Mouse (Mus musculus): ENCODE results near the gene Galns.
"Not testable (repeated sequence)": the region's sequence is repeated elsewhere in the genome, so short reads cannot be mapped to it uniquely, and the experiment has no call there.

Galns gene

DNA sequence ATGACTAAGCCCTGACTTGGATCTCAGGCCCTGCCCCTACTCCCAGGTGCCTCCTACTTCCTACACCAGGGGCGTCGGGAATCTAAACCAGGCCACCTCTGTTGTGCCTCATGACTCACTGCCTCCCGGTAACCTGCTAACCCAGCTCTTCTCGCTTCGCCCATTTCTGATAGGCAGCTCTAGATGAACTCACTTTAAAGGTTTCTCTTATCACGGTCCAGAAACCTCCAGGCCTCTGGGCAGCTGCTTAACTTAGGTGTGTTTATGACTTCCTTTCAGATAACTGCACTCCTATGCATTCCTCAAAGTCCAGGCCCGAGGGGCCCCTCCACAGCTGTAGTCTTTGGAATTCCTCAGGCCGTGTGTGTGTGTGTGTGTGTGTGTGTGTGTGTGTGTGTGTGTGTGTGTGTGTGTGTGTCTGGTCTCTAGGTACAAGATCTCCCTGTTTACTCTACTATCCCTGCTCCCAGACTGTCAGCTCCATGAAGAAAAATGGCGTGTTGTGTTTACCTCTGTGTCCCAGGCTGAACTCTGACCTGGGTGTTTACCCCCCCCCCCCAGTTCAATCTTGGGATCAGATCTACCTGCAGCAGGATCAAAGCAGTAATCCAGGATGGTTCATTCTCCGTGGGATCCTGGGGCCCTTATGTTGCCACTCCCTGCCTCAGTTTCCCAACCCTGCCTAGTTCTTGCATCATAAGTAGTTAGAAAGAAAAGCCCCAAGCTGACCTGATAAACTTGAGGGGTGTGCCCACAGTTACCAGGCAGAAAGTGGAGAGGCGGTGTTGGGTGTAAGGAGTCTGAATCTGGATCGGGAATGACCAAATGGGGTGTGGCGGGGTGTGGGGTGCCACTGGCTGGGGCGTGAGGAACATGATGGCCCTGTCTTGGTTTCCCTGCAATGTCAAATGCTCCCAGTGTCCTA is 24.9 kb upstream of the Galns start:
- peak; percentile 29 for DNase-seq (ENCODE audit: low read depth, low spot score)

DNA sequence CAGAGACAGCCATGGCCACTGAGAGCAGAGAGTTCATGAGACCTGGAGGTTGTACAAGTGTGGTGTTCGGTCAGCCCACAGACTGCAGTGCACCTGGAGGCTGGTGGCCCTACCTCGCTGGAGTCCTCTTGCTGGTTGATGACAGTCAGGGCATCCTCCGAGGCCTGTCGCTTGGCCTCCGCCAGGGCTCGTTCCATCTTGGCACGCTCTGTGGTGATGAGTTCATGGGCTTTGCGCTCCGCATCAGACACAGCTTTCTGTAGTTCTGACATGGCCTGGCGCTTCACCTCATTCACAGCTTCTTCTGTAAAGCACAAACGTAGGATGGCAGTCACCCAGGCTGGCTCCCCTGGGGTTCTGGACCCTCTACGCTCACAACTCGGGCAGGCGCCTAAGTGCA is 21.9 kb upstream of the Galns start:
- DNase-seq (ENCODE audit: low read depth, low spot score): peak; percentile 66

DNA sequence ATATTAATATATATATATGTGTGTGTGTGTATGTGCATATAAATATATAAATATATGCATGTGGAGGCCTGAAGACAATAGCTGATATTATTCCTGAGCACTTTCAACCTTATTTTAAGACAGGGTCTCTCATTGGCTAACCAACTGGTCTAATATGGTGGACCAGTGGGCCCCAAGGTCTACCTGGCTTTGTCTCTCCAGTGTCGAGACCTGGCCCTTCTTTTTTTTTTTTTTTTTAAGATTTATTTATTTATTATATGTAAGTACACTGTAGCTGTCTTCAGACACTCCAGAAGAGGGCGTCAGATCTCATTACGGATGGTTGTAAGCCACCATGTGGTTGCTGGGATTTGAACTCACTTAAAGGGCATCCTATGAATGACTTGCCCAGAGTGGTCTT is 20.9 kb upstream of the Galns start:
- DNase-seq (ENCODE audit: low read depth, low spot score): not testable (repeated sequence)

DNA sequence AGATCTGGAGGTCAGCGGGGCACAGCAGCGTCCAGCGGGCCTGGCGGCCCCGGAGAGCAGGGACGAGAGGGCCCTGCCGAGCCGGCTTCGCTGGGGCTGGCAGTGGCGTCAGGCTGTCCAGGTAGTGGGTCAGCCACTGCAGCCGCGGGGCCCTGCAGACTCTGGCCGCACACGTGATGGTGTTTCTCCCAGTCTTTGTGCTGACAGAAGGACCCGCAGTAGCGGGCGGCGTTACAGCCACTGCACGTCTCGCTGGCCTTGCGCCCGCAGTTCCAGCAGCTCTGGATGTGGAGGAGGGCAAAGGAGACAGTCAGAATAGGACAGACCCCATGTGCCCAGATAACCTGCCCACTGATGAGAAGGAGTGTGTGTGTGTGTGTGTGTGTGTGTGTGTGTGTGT is 19.4 kb upstream of the Galns start:
- DNase-seq (ENCODE audit: low read depth, low spot score): no peak

DNA sequence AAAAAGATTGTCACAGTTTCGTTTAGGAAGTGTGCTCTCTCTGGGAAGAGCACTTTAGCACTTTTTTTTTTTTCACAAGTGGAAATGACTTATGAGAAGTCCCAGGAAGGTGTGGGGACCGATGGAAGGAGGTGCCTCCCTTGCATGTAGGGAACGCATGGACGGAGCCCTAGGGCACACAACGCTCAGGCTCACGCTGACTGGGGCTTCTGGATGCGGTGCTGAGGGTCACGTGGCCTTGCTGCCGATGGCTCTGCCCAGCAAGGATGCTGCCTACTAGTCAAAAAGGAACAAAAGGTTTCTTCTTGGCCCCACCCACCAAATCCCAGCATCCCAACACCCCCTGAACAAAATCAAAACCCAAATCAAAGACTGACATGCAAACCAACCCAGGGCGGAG is 18.1 kb upstream of the Galns start:
- no peak for DNase-seq (ENCODE audit: low read depth, low spot score)

DNA sequence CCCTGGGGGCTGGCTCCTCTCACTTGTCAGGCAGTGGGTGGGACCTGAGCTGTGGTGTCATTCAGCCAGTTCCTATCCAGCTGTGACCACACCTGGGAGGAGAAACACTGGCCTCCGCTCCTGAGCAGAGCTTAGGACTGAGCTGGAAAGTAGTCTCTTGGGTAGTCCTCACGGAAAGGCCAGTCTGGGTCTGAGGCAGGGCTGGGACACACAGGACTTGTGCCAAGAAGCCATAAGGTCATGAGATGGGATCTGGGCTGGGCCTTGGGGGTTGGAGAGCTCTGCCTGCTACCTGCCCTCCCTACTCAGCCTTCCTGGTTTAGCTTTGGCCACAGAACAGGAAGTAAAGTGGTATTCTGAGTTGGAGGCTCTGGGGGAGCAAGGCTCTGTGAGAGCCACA is 15.6 kb upstream of the Galns start:
- DNase-seq (ENCODE audit: low read depth, low spot score): peak; percentile 58

DNA sequence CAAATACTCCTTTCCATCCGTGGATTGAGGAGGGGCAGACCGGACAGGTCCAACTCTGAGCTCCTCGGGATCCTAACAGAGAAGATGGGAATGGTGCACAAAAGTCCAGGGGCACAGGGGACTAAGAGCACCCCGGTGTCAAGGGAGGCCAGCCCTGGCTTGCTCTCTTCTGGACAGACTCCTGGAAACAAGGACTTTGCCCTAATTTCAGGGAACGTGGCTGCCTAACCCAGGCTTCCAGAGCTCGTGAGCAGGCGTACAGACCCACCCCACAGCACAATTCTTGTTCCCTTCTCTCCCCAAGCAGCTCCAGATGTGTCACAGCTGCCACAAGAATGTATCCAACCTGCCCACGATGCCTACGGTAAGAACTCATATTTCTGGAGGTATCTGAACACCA is 14.5 kb upstream of the Galns start:
- no peak for DNase-seq (ENCODE audit: low read depth, low spot score)

DNA sequence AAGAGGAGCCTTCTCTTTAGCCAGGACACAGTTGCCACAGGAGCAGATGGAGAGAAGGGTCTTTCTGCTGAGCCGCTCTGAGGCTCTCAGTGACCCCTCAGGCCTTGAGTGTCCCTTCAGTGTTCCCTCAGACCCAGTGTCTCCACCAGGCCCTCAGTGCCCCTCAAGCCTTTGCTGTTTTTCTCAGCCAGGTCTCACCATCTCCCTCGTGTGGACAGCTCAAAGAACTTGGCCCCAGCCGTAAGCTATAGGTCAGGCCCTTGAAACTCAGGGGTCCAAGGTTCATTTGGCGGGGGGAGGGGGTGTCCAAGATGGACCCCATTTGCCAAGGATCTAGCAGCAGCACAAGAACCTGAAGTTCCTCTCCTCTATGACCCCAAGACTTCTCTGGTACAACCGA is 13.4 kb upstream of the Galns start:
- DNase-seq (ENCODE audit: low read depth, low spot score): no peak

DNA sequence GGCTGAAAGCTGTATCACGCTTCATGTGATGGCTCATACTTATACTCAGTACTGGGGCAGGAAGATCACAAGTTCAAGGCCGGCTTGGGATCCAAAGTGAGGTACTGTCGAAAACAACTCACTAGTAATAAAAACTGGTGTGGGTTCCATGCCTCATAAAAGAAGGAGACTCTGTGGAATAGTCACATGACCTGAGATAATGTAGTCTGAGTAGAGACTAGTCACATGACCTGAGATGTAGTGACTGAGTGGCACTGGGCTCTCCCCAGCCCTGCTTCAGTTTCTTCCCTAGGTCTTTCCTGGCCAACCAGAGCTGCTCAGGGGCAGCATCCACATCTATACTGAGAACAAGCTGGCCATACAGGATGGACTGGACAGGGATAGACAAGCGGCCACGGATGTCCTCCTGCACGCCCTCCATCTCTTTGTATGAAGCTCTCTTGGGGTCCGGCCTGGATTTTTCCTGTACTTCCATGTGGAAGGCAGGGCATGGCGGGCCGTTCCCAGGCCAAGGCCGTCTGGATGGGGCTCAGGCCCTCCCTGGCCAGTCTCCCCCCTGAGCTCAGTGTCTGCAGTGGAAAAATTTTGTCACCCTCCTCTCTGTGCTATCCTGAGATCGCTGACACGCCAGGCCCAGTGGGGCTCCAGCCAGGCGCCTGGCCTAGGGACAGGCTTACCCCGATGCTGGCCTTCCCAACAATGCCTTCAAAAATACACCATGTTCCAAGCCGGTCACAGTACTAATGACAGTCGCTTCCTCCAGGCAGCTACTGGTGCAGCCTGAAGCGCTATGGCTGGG is 12.8 kb upstream of the Galns start:
- DNase-seq (ENCODE audit: low read depth, low spot score): no peak

DNA sequence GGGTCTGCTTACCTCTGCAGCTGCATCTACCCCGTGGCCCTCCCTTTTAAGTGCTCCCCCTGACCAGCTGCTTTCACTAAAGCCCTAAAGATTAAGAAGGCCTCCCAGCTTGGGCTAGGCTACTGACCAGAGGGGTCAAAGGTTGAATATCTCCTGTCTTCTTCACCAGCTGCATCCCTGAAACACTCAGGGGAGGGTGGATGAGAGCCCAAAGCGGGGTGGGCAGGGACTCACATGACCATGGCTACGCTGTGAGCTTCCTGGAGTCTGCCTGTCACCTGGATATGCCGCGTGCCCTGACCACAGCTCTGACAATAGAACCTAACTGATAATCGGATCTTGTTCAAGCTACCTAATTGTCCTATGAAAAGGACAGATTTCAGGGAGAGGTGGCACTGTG is 11.5 kb upstream of the Galns start, which contains the start of gene Pabpn1l:
TSS of gene Pabpn1l (minus strand) at position 13 of the 400 bp plus-strand sequence.
- DNase-seq (ENCODE audit: low read depth, low spot score): no peak

DNA sequence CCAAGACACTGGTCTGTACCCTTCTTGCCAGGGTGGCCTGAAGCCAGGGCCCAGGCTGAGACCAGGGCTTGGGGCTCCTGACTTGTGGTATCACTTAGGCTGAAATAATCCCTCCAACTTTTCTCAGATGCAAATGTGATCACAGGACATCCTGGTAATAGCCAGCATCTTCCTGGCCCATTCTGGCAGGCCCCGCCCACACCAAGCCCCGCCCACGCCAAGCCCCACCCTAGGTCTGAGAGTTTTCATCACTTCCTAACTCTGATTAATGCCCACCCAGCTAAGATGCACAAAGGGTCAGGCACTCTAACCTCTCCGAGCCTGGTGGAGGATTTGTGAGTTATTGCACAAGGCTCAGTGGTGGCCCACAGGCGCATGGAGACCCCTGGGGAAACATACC is 9.2 kb upstream of the Galns start:
- no peak for DNase-seq (ENCODE audit: low read depth, low spot score)

DNA sequence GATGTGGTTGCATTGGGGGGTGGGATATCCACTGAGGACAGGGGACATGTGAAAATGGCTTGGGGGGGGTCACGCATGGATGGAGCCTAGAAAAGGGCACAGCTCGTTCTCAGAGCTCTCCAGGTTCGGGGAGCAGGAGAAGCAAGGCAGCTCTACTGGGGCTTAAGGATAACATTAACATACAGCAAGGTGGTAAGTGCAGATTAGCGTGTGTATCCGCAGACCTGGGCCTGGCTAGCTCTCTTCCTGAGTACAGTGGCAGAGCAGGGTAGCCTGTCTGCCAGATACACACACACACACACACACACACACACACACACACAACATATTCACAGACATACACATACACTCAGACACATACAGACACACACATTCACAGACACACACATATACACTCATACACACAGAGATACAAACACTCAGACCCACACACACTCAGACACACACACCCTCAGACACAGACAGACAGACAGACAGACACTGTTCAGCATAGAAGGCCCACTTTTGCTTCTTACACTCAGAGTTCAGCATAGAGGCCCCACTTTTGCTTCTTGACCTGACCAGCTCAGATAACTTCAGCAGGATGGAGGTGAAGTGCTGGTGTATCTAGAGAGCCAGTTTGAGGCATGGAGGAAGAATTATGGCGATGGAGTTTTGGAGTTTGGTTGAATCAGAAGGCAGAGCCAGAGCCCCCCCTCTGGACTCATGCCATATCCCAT is 7.6 kb upstream of the Galns start:
- no peak for DNase-seq (ENCODE audit: low read depth, low spot score)

DNA sequence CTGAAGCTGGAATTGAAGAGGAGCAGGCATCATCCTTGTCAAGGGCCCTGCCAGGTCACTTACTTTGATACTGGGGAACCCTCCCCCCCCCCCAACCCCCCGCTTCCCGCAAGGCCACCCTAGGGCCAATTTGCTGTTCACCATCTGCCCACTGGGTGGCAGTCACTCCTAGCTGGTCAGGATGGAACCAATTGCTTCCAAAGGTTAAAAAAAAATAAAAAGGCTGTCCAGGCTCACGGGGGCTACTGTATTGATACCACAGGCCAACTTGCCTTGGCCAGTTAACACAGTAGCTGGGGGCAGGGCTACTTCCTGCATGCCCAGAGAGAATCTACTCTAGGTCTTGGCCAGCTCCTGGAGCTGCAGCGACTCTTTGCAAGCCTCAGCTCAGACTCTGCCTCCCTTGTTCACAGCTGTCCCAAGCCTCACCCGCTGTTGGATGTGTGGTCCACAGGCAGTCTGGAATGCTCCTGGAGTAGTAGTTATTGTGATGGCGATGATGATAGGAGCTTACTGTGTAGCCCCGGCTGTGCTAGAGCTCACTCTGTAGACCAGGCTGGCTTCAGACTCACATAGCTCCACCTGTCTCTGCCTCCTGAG is 6.8 kb upstream of the Galns start:
- peak; percentile 91 for DNase-seq (ENCODE audit: low read depth, low spot score)

DNA sequence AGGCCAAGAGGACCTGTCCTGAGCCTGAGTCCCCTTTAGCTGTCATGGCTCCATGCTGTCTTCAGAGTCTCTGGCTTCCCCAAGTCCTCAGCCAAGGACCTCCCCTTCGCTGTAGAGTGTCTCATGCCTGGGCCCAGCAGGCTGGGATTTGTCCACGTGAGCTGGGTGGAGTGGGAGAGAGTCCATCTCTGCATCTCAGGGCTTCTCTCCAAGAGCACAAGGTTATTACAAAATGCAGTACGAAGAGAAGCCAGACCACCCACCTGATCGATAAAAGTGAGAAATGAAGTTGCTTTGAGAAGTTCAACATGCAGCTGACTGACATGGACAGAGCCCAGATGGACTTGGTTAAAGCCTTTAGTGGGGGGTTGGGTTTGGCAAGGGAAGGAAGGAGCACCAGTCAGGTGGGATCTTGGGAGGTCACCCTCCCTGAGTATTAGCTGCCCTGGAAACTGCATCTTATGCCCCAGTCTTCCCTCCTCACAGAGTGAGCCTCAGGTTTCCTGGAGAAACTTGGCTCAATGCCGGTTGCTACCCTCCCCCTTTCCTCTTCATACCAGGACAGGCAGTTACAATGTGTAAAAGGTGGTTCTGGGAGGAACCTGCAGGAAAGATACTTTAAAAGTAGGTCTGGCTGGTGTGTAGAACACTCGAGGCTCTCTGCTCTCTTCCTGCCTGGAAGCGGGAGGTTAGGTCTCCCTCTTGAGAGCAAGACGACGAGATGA is 5.1 kb upstream of the Galns start:
- no peak for DNase-seq (ENCODE audit: low read depth, low spot score)

DNA sequence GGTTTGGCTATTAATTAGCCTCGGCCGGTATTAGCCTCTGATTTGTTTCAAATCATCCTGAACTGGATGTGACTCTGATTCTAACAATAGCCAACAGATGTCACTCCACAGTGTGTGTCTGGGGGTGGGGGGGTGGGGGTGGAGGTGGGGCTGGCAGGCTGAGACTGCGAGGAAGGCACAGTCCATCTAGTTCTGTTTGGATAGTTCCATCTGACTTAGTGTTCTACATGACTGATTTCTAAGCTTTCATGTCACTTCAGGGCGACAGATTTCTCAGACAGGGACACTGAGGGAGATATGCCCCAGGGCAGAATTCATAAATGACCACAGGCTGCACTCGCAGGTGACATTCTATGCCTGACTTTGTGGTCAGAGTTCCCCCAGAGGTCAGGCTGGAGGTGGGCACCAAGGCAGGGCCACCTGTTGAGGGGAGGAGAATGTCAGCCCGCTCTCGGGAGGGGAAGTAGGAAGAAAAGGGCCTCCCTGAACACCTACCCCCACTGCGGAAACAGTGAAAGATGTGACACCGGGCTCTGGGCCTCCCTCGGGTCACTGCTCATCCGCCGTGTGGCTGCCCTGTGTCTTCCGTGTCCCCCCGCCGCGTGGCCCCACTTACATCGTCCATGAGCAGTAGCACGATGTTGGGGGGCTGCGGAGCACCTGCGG is 518 bp downstream of the Galns start:
- peak; percentile 37 for DNase-seq (ENCODE audit: low read depth, low spot score)

DNA sequence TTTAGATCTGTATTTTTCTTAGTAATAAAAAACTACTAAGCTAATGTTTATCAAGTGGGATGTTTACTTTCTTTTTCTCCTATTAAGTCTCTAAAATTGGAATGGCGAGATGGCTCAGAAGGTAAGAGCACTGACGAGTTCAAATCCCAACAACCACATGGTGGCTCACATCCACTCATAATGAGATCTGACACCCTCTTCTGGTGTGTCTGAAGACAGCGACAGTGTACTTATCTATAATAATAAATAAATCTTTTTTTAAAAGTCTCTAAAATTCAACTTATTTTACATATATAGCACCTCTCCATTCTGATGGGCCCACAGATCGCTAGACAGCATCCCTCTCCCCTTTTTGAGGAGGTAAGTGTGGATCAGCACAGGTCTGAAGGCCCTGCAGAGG is 1.1 kb downstream of the Galns start:
- no peak for DNase-seq (ENCODE audit: low read depth, low spot score)

DNA sequence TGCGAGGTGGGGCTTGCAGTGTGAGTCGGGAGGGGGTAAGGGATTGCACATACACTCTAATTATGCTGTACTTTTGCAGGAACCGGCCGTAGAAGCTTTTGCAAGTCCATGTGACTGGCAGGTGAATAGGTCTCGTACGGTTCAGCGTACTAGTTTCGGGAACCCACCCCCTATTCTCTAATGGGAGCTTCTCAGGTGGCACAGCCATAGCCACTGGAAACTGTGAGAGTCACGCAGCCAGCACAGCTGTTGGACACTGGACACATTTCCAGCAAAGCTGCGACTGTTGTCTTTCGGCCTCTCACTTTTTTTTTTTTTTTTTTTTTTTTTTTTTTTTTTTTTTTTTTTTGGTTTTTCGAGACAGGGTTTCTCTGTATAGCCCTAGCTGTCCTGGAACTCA is 4.5 kb downstream of the Galns start:
- DNase-seq (ENCODE audit: low read depth, low spot score): no peak

DNA sequence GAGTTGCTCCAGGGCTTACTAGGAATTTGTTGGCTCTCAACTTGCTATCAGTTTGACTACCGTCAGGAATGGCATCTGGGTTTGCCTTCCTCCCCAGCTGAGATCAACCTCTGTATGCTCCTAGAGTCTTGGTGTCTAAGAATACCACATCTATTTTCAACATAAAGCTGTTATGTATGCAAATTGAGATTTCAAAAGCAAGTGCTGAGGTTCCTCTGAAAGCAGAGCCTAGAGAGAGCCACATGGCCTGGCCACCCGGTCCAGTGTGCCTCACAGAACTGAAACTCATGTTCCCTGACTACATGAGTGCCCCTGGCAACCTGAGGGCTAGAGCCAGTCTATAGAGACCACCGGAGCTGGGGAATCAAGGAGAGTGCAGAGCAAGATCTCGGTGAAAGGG is 5.9 kb downstream of the Galns start:
- no peak for DNase-seq (ENCODE audit: low read depth, low spot score)

DNA sequence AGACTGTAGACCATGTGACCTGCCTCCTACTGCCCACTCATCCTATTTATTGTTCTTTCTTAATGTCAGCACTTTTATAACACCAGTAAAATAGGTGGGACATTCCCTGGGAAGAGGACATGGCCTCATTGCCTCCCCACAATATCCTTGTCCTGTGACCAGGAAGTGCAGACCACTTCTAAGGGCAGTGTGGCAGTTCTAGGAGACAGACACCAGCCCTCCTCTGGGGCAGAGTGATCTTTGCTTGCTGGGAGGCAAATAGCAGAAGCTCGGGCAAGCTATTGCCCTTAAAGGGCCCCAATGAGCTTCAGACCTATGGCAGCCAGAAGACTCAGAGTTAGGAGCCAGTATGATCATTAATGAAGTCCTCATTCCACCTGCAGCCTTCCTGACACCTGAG is 6.6 kb downstream of the Galns start:
- DNase-seq (ENCODE audit: low read depth, low spot score): no peak

DNA sequence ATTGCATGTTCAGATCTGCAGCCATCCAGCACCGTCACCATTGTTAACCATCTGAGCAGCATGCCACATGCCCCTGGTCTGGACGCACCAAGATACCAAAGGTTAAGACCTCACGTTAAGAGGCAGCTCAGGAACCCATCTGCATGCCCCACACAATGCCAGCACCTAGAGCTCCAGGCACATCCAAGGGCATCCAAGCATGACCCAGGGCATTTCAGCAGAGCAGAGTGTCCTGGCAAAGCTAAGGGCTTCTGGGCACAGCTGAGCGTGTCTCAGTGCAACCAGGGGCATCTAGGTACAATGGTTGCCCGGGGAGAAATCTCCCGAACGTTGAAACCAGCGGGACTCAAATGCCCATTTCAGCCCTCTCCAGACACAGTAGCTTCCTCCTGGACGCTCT is 10.6 kb downstream of the Galns start:
- no peak for DNase-seq (ENCODE audit: low read depth, low spot score)

DNA sequence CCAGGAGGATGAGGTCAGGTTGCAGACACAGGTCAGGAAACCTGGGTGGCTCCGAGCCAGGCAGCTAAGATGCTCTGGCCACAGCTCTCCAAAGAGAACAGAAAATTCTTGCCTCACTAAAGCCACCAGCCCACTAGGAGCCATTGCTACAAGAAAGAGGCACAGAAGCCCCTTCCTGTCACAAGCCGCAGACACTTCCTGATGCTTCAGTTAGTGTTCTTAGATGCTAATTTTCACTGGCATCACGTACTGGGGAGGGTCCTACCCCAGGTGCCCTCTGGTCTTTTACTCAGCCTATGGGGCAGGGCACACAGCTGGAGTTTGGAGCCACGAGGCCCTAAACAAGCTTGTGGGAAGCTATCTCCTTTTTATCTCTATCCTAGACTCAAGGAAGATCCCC is 15.2 kb downstream of the Galns start:
- no peak for DNase-seq (ENCODE audit: low read depth, low spot score)
